Mouse (Mus musculus) myocyte (in vitro differentiated cells): ENCODE data around the gene Eno2.

Experiments used
- CEBPB ChIP-seq: IDR thresholded peaks from 2 replicates; pipeline ENCODE4 v1.6.1; 2011; ENCODE audit warnings: mild to moderate bottlenecking, moderate library complexity; ENCODE audit not compliant: poor library complexity, insufficient read depth, severe bottlenecking
- E2F4 ChIP-seq: IDR thresholded peaks from one replicate; pipeline ENCODE4 v1.6.1; 2011; ENCODE audit warnings: mild to moderate bottlenecking, control low read depth, moderate library complexity; ENCODE audit not compliant: insufficient read depth
- MAX ChIP-seq: IDR thresholded peaks from one replicate; pipeline ENCODE4 v1.6.1; 2011; ENCODE audit warnings: low read depth, mild to moderate bottlenecking, control low read depth
- MYOD1 ChIP-seq, 3 experiments: IDR thresholded peaks; one replicate each; pipeline ENCODE4 v1.6.1; 2011; ENCODE audit warnings: control low read depth in 2 of 3, low read depth in 2 of 3, mild to moderate bottlenecking in 2 of 3, moderate library complexity in 1 of 3; ENCODE audit not compliant: insufficient read length in 2 of 3, control insufficient read depth in 1 of 3
- POLR2A ChIP-seq: IDR thresholded peaks from one replicate; pipeline ENCODE4 v1.6.1; 2011; ENCODE audit warnings: low read depth, mild to moderate bottlenecking, control low read depth, moderate library complexity; ENCODE audit not compliant: insufficient read length
- POLR2AphosphoS2 ChIP-seq: IDR thresholded peaks from one replicate; pipeline ENCODE4 v1.6.1; 2011; ENCODE audit warnings: low read depth, control low read depth; ENCODE audit not compliant: insufficient read length
- SRF ChIP-seq: IDR thresholded peaks from one replicate; pipeline ENCODE4 v1.6.1; 2011; ENCODE audit warnings: low read depth; ENCODE audit not compliant: control insufficient read depth, insufficient read length
- USF1 ChIP-seq: IDR thresholded peaks from one replicate; pipeline ENCODE4 v1.6.1; 2011; ENCODE audit warnings: low read depth, mild to moderate bottlenecking, control low read depth, moderate library complexity

DNA sequence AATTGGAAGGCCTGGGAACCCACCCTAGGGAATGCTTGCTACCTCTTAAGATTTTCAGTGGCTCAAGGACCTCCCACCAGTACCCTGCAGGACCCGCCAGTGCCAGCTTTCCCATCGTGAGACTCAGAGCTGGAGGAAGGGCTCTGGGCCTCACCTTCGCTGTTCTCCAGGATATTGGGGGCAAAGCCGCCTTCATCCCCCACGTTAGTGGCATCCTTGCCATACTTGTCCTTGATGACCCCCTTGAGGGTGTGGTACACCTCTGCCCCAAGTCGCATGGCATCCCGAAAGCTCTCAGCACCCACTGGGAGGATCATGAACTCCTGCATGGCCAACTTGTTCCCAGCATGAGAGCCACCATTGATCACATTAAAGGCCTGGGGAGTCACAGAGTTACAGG, 3.5 kb downstream of the Eno2 start:
- TF ChIP-seq CEBPB: no peak
- no peak for TF ChIP-seq POLR2A
- TF ChIP-seq E2F4: no peak
- TF ChIP-seq MAX: no peak
- no peak for TF ChIP-seq POLR2AphosphoS2
- TF ChIP-seq USF1: no peak
- TF ChIP-seq MYOD1 (IDR thresholded peaks at IDR 0.05; ENCODE audit: control insufficient read depth in 1 of 3, insufficient read length in 2 of 3, low read depth in 2 of 3): no peak
- TF ChIP-seq SRF: no peak
